Mouse (Mus musculus) midbrain, embryonic 14.5 days (tissue): ENCODE measurements at regions not wholly inside any gene's neighbourhood (a gene's known extent, or its start where the extent isn't known, plus 50 kb on each side); places are given as distances from the start of the nearest gene placed in this dataset.
A peak's percentile ranks its signal among the peaks of the same experiment; 100 is the strongest.

Experiments
- ATAC-seq: fragments of 200-750 bp; cut with Nextera tagmentation; 2 replicates; pipeline ENCODE4 v1.8.0; 2017; ENCODE audit warnings: moderate number of reproducible peaks, moderate library complexity; ENCODE audit not compliant: low FRiP score, low TSS enrichment
- DNase-seq: peaks from one replicate; pipeline ENCODE4 v3.0.0-alpha.2; 2015
- H3K27ac ChIP-seq: fragments of 300-500 bp; sonication (generic); replicated peaks from 2 replicates; pipeline ENCODE4 v1.5.1; 2014; ENCODE audit warnings: mild to moderate bottlenecking, low read depth, low read length, moderate library complexity
- H3K27me3 ChIP-seq: fragments of 300-500 bp; sonication (generic); 2 replicates; pipeline ENCODE4 v1.6.1; 2014; ENCODE audit warnings: low read length, control low read depth, mixed read lengths; ENCODE audit not compliant: control insufficient read depth, insufficient read depth
- H3K36me3 ChIP-seq: fragments of 300-500 bp; sonication (generic); 2 replicates; pipeline ENCODE4 v1.6.1; 2014; ENCODE audit warnings: low read length, control low read depth; ENCODE audit not compliant: control insufficient read depth, insufficient read depth
- H3K4me1 ChIP-seq: fragments of 300-500 bp; sonication (generic); 2 replicates; pipeline ENCODE4 v1.6.1; 2014; ENCODE audit warnings: mild to moderate bottlenecking, antibody characterized with exemption, low read length, control low read depth; ENCODE audit not compliant: control insufficient read depth, insufficient read depth
- H3K4me2 ChIP-seq: fragments of 300-500 bp; sonication (generic); 2 replicates; pipeline ENCODE4 v1.6.1; 2014; ENCODE audit warnings: mild to moderate bottlenecking, low read length, moderate library complexity
- H3K4me3 ChIP-seq: fragments of 300-500 bp; sonication (generic); replicated peaks from 2 replicates; pipeline ENCODE4 v1.5.1; 2014; ENCODE audit warnings: low read depth, low read length
- H3K9ac ChIP-seq: fragments of 300-500 bp; sonication (generic); replicated peaks from 2 replicates; pipeline ENCODE4 v1.6.1; 2014; ENCODE audit warnings: mild to moderate bottlenecking, low read length, moderate library complexity
- H3K9me3 ChIP-seq: fragments of 300-500 bp; sonication (generic); 2 replicates; pipeline ENCODE4 v1.6.1; 2016; ENCODE audit warnings: low read length, control low read depth, mixed read lengths; ENCODE audit not compliant: control insufficient read depth
- WGBS: fragments of 180-500 bp; shearing (Covaris S2); extraction: QIAGEN DNeasy Blood & Tissue Kit; methylation state at CpG from one replicate; pipeline ENCODE4 v1.1.7; 2014; 5-methylcytosine and 5-hydroxymethylcytosine counted together

DNA sequence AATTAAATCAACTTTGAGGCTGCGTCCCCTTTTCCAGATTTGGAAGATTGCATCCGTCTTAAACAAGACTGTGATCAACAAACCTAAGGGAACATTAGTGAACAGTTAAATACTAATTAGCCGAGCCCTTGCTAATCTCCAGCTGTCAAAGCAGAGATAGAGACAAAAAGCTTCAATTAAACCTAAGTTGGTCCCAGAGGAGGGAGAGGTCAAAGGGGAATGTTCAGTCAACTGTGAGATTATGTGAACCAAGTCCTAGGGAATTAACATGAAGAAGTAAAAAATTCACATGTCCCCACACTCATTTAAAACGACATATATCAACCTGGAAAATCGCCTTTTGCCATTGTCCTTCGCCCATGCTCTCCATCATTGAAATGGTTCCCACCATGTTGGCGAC, 59.7 kb upstream of the Tbx20 start:
- H3K9me3 ChIP-seq, result no peaks in the 10 kb centered on the region

DNA sequence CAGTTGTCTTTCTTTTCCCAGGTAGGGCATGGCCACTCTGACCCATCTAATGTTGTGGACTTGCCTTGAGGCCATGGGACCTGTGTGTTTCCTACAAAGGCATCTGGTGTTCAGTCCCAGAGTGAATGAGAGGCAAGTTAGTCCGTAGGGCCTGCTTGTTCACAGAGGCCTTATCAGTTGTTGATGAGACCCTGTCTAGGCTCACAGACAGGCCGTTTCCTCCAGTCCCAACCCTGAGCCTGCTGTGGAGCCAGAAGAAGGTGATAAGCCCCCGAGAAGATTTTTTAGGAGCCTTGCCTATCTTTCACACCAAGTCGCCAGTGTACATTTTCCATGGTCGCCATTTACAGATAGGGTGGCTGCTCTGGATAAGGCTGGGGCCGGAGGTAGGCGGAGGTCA, 74.1 kb upstream of the Tbx20 start:
- Histone ChIP-seq H3K27me3 (no peaks in the 10 kb centered on the region), H3K36me3 (no peaks in the 10 kb centered on the region), H3K4me3 (no peak overlapping the region), H3K9me3 (no peaks in the 10 kb centered on the region), H3K4me1 (no peaks in the 10 kb centered on the region), H3K9ac (no peak overlapping the region), H3K4me2 (no peak overlapping the region), H3K27ac (no peak overlapping the region)
- ATAC-seq (no peak), DNase-seq (no peak)
- WGBS, result 91% methylated on average over 7 of the region's 7 CpGs

More for the DNA sequence above, 59.7 kb upstream of the Tbx20 start:
- Histone ChIP-seq H3K4me2 (no peak overlapping the region), H3K4me1 (no peaks in the 10 kb centered on the region), H3K9ac (no peak overlapping the region), H3K4me3 (no peak overlapping the region), H3K27ac (no peak overlapping the region), H3K36me3 (no peaks in the 10 kb centered on the region), H3K27me3 (no peaks in the 10 kb centered on the region)
- 51% methylated on average over 7 of the region's 7 CpGs for WGBS
- no peak for ATAC-seq
- DNase-seq, result peak; percentile 3

DNA sequence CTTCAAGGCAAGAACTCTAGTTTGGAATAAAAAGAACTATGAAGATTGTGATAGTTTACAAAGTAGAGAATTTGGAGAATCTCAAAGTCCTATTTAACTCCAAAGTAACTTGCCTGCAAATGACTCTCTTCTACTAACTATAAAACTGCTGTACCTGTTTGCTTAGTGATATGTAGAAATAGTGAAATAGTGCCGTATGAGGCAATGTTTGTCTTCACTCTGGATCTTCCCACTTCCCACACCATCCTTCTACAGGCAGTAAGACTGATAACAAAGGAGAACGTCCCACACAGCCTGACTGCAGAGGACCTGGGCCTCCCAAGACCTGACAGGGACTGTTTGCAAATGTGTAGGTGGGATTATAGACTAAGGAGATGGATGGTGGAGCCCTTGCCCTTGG, 85.4 kb upstream of the Tbx20 start:
- Histone ChIP-seq H3K4me3 (no peak overlapping the region), H3K4me1 (no peaks in the 10 kb centered on the region), H3K9ac (no peak overlapping the region), H3K27ac (no peak overlapping the region), H3K4me2 (no peak overlapping the region), H3K36me3 (no peaks in the 10 kb centered on the region), H3K9me3 (no peaks in the 10 kb centered on the region), H3K27me3 (no peaks in the 10 kb centered on the region)
- 88% methylated on average over 2 of the region's 2 CpGs for WGBS
- no peak for ATAC-seq
- DNase-seq, result no peak

DNA sequence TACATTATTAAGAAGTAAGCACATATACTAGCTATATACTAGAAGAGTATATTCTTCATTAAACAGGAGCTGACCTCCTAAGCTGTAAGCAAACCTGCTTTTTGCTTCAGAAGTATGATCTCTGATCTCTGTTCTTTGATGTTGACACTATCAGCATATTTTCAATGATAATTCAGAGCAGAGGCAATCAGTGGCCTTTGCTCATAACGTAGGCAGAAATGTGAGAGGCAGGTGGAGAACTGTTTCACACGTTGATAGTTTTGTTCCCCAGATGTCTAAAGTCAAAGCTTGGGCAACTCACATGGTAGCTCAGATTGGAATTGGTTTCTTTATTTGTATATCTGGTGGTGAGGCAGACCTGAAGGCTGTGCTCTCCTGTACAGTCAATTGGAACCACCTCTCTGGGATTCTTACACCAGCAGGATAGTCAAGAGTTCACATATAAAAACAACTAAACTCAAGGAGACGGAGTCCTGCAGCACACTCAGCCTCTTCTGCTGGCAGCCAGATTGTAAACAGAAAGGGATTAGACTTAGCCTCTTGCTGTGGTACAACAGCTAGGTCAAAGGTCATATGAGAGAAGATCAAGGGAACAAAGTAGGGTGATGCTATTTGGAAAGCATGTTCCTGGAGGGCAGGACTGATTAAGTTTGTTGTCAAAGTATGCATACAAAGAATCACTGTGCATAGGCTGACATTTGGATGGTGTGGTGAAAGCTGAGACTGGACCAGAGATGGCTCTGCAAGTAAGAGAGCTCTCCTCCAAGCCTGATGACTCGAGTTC, 92.5 kb upstream of the Tbx20 start:
- Histone ChIP-seq H3K9ac (no peak overlapping the region), H3K27me3 (no peaks in the 10 kb centered on the region), H3K9me3 (no peaks in the 10 kb centered on the region), H3K4me2 (no peak overlapping the region), H3K36me3 (no peaks in the 10 kb centered on the region), H3K4me1 (no peaks in the 10 kb centered on the region), H3K4me3 (no peak overlapping the region), H3K27ac (no peak overlapping the region)
- ATAC-seq (no peak), DNase-seq (no peak)
- 41% methylated on average over 4 of the region's 4 CpGs for WGBS

DNA sequence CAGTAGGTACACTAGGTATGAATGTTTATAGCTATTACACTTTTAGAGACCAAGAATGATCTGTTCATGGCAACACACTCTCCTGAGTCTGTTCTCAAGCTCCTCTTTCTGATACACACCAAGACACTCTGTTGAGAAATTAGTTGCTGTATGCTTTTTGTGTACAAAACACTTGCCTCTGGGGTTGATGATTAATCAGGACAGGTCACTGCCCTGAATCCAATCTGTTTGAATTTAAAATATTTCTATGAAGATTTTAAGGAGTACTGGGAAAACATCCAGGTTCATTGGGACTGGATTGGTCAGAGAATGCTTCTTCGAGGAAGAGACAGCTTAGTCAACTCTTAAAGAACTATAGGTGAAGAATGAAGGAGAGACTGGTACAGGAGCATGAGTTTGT, 94.6 kb upstream of the Tbx20 start:
- Histone ChIP-seq H3K4me3 (no peak overlapping the region), H3K9me3 (no peaks in the 10 kb centered on the region), H3K27ac (no peak overlapping the region), H3K27me3 (no peaks in the 10 kb centered on the region), H3K4me1 (no peaks in the 10 kb centered on the region), H3K36me3 (no peaks in the 10 kb centered on the region), H3K9ac (no peak overlapping the region), H3K4me2 (no peak overlapping the region)
- DNase-seq, result no peak
- ATAC-seq, result no peak
- WGBS, result 91% methylated on average over 1 of the region's 1 CpGs

DNA sequence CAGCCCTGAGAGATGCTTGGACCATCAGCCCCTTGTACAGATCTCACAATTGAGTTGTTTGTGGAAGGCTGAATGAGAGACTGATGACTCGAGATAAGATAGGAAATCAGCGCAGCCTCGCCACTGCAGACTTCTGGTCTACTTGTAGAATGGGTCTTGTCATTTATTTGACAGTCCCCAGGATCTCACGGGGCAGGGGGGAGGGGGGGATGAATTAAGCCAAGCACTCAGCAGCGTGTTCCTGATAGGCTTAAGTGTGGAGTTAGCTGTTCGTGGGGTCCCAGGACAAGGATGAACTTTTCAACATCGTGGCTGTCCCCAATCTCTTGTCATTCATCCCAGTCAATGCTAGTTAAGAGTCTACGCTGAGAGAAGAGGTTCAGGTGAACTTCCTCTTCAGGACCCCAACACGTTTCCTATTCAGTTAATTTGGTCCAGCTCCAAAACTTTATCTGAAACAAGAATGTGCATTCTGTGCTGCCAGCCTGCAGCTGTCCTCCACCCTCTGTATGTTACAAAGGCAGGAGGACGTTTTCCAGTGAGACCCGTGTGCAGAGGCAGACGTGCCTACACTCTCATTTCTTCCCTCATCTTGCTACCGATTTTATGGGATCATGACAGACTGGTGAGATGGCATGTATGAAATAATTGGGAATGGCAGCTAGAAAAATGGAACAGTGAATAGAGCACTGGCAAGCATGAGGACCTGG, 100.5 kb upstream of the Tbx20 start:
- no peak for ATAC-seq
- 80% methylated on average over 13 of the region's 13 CpGs for WGBS
- Histone ChIP-seq H3K4me1 (no peaks in the 10 kb centered on the region), H3K9ac (no peak overlapping the region), H3K27ac (no peak overlapping the region), H3K9me3 (no peaks in the 10 kb centered on the region), H3K4me2 (no peak overlapping the region), H3K27me3 (no peaks in the 10 kb centered on the region; the same call in 1 of the 2 replicates), H3K36me3 (no peaks in the 10 kb centered on the region), H3K4me3 (no peak overlapping the region)
- no peak for DNase-seq

DNA sequence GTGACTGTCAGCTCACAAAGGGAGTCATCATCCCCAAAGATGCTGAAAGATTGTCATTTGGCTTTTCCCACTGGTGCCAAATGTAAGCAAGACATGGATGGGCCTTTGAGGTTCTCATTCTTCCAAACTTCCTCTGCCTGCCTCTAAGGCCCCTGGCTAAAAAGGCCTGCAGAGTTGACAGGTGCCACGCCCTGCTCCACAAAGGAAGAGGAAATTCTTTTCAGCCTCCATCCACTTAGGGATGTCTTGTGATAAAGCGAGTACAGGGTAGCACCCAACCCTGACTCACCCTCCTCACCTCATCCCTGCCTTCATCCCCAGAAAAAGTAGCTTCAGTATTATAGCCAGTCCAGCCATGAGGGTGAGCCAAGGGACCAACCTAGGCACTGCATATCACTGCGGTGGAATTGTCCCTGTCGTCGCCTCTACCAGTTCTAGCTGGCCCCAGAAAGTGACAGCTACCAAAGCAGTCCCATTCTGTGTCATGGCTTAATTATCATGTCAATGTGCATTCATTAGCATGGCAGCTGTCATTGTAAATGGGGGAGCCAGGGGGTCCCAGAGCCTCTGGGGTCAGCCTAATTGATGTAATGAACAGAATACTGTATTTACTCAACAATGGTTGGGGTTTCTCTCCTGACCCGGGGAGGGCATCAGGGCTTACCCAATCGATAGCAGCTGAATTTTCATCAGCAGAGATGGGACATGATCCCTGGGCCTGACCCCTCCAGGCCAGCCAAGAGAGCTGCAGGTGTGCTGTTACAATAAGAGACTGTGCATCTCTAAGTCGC, 104.5 kb upstream of the Tbx20 start:
- H3K4me1 ChIP-seq, result no peaks in the 10 kb centered on the region
- no peak overlapping the region for H3K4me2 ChIP-seq
- 11% methylated on average over 8 of the region's 8 CpGs for WGBS
- ATAC-seq, result peak; percentile 54
- no peaks in the 10 kb centered on the region; the same call in 1 of the 2 replicates for H3K27me3 ChIP-seq
- H3K9ac ChIP-seq, result no peak overlapping the region
- no peaks in the 10 kb centered on the region for H3K36me3 ChIP-seq
- H3K4me3 ChIP-seq, result no peak overlapping the region
- peak; percentile 18 for DNase-seq
- no peaks in the 10 kb centered on the region for H3K9me3 ChIP-seq
- H3K27ac ChIP-seq, result no peak overlapping the region

DNA sequence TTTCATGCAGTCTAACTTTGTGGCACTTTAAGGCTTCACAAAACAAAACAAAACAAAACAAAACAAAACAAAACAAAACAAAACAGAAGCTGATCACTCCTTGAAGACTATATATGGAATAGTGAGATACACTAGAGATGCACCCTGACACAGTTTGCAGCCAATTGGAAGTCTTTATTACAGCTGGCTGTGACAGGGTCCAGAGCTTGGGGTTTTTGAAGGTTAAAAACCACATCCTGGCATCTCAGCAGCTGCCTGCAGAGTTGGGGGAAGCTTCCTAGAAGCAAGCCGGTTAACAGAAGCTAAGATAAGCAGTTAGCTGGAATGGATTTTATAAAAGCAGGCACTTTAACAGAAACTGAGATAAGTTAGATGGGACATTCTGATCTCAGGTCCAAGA, 105.6 kb upstream of the Tbx20 start:
- no peak overlapping the region for H3K9ac ChIP-seq
- H3K36me3 ChIP-seq, result no peaks in the 10 kb centered on the region
- ATAC-seq (no peak), DNase-seq (no peak)
- no peak overlapping the region for H3K4me3 ChIP-seq
- H3K9me3 ChIP-seq, result no peaks in the 10 kb centered on the region
- H3K27me3 ChIP-seq, result no peaks in the 10 kb centered on the region; the same call in 1 of the 2 replicates
- WGBS, result 81% methylated on average over 1 of the region's 1 CpGs
- H3K4me1 ChIP-seq, result no peaks in the 10 kb centered on the region
- no peak overlapping the region for H3K27ac ChIP-seq
- H3K4me2 ChIP-seq, result no peak overlapping the region
